Mouse (Mus musculus) lung, embryonic 15.5 days (tissue): ENCODE results near the gene Mrpl11. TPM values are rescaled to one million over a fixed set of nuclear protein-coding genes. Genes with fewer than 3 reads are reported as not detected.
"Not testable (repeated sequence)": the region's sequence is repeated elsewhere in the genome, so short reads cannot be mapped to it uniquely, and the experiment has no call there.

Source experiments
- ATAC-seq: fragments of 200-750 bp; cut with Nextera tagmentation; 2 replicates; pipeline ENCODE4 v1.8.0; 2017; ENCODE audit warnings: moderate number of reproducible peaks, borderline replicate concordance; ENCODE audit not compliant: low FRiP score, low TSS enrichment; ENCODE audit errors: extremely low read depth
- H3K27ac ChIP-seq: fragments of 300-500 bp; sonication (generic); 2 replicates; pipeline ENCODE4 v1.5.1; 2015; ENCODE audit warnings: moderate library complexity, mild to moderate bottlenecking, inconsistent platforms
- H3K27me3 ChIP-seq: fragments of 300-500 bp; sonication (generic); 2 replicates; pipeline ENCODE4 v1.6.1; 2015; ENCODE audit warnings: inconsistent platforms
- H3K36me3 ChIP-seq: fragments of 300-500 bp; sonication (generic); 2 replicates; pipeline ENCODE4 v1.6.1; 2015; ENCODE audit warnings: inconsistent platforms
- H3K4me1 ChIP-seq: fragments of 300-500 bp; sonication (generic); 2 replicates; pipeline ENCODE4 v1.6.1; 2015; ENCODE audit warnings: inconsistent platforms
- H3K4me2 ChIP-seq: fragments of 300-500 bp; sonication (generic); 2 replicates; pipeline ENCODE4 v1.6.1; 2015; ENCODE audit warnings: inconsistent platforms, mild to moderate bottlenecking, moderate library complexity
- H3K4me3 ChIP-seq: fragments of 300-500 bp; sonication (generic); 2 replicates; pipeline ENCODE4 v1.5.1; 2015; ENCODE audit warnings: mild to moderate bottlenecking, inconsistent platforms
- H3K9ac ChIP-seq: fragments of 300-500 bp; sonication (generic); 2 replicates; pipeline ENCODE4 v1.6.1; 2015; ENCODE audit warnings: inconsistent platforms
- H3K9me3 ChIP-seq: fragments of 300-500 bp; sonication (generic); 2 replicates; pipeline ENCODE4 v1.6.1; 2016; ENCODE audit warnings: inconsistent platforms
- WGBS: fragments of 180-500 bp; shearing (Covaris S2); methylation state at CpG from one replicate; pipeline ENCODE4 v1.1.7; 2015; 5-methylcytosine and 5-hydroxymethylcytosine counted together
- polyA plus RNA-seq: library from polyadenylated mRNA; unstranded; fragments of >200 nt; fragmentation: Nextera tagmentation; extraction: Ambion mirVana; gene quantifications from 2 replicates; pipeline ENCODE4 v1.2.1, GENCODE M21; 2015

Gene Mrpl11
- polyA plus RNA-seq, 1 experiment from 2014 or later = 99.4 TPM

DNA sequence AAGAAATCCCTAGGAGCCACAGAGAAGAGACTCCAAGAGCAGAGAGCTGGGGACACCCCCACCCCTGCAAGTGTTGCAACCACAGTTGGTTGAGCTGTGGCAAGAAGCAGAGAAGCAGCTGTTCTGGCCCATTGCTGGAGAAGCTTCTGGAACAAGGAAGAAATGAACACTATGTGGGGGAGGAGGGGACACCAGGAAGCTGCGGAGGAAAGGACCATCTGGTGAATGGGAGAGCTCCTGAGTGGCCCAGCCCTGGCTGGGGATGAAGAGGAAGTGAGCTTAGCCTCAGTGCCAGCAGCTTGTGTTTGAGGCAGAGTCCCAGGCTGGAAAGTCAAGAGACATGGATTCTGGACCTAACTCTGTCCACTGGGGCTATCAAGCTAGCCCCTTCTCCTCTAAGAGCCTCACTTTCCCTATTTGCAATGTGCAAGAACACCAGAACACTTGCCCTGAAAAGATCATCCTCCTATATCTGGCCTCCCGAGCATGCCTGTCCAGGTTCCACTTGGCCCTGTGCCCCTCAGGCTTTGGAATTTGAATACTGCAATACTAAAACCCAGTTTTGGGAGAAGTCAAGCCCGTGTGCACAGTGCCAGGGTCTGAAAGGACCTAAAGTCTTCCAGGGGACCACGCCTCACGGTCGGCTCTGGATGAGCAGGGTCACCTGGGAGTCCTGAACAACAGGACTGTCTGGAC is 37.6 kb downstream of the Mrpl11 start:
- Histone ChIP-seq H3K4me3 (no peak overlapping the region), H3K27ac (no peak overlapping the region), H3K9ac (no peak overlapping the region), H3K36me3 (no peaks in the 10 kb centered on the region), H3K9me3 (no peaks in the 10 kb centered on the region), H3K4me1 (0 out of 2 replicates have a peak, but pooled peaks cover 8% of the 10 kb centered on the region), H3K27me3 (0 out of 2 replicates have a peak, but pooled peaks cover 5% of the 10 kb centered on the region), H3K4me2 (no peak overlapping the region)
- WGBS = 68% methylated on average over 6 of the region's 6 CpGs
- no peak for ATAC-seq

- Histone ChIP-seq H3K9ac (no peak overlapping the region), H3K27ac (no peak overlapping the region)
Measured at GRCm38 (mm10) chr19:5001666-5002406, 39.9 kb downstream of the Mrpl11 start.

GRCm38 (mm10) chr19:5003644-5004043 is 41.7 kb downstream of the Mrpl11 start:
- WGBS = 35% methylated on average over 2 of the region's 2 CpGs
- not testable (repeated sequence) for H3K27me3 ChIP-seq, H3K4me3 ChIP-seq, ATAC-seq, H3K4me1 ChIP-seq, H3K36me3 ChIP-seq, H3K9me3 ChIP-seq, H3K27ac ChIP-seq, H3K4me2 ChIP-seq, H3K9ac ChIP-seq

More at GRCm38 (mm10) chr19:5001666-5002406, 39.9 kb downstream of the Mrpl11 start:
- Histone ChIP-seq H3K27me3 (0 out of 2 replicates have a peak, but pooled peaks cover 5% of the 10 kb centered on the region), H3K4me1 (0 out of 2 replicates have a peak, but pooled peaks cover 8% of the 10 kb centered on the region), H3K9me3 (no peaks in the 10 kb centered on the region), H3K4me3 (peak overlapping the region; percentile 17), H3K36me3 (no peaks in the 10 kb centered on the region), H3K4me2 (peak overlapping the region; percentile 51)
- peak; percentile 94 for ATAC-seq
- under 1% methylated on average over 39 of the region's 39 CpGs for WGBS

DNA sequence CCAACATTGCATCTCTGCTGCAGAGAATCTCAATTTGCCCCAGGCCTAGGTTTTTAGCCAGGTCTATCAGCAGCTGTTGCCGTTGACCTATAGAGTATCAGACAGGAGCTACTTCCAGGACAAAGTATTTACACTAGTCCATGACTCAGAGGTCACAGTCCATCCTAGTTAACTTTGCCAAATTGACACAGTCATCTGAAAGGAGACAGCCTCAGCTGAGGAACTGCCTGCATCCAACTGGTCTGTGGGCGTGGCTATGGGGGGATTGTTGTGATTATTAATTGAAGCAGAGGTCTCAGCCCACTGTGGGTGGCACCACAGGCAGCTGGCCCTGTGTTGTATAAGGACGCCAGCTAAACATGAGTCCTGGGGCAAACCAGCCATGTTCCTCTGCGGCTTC is 43.0 kb downstream of the Mrpl11 start:
- H3K9me3 ChIP-seq = no peaks in the 10 kb centered on the region
- 0 out of 2 replicates have a peak, but pooled peaks cover 8% of the 10 kb centered on the region for H3K4me1 ChIP-seq
- 54% methylated on average over 4 of the region's 4 CpGs for WGBS
- no peak overlapping the region for H3K9ac ChIP-seq
- no peak overlapping the region for H3K4me3 ChIP-seq
- no peak overlapping the region for H3K27ac ChIP-seq
- ATAC-seq = no peak
- H3K4me2 ChIP-seq = no peak overlapping the region
- H3K27me3 ChIP-seq = 0 out of 2 replicates have a peak, but pooled peaks cover 5% of the 10 kb centered on the region
- H3K36me3 ChIP-seq = no peaks in the 10 kb centered on the region

DNA sequence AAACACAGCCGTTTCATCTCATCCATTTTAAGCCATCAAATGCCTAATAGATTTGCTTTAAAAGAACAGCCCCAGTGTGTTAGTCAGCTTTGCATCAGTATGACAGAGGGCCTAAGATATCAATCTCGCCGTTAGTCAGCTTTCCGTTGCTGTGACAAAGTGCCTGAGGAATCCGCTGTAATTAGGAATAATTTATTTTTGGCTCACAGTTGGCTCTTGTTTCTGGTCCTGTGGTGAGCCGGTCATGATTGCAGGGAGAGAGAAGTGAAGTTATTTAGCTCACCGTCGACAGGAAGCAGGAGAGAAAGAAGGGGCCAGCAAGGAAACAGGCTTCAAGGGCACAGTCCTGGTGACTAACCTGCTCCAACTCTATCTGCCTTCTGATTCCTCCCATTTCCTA is 51.2 kb downstream of the Mrpl11 start:
- no peak for ATAC-seq
- H3K4me2 ChIP-seq = no peak overlapping the region
- 55% methylated on average over 8 of the region's 8 CpGs for WGBS
- H3K9ac ChIP-seq = no peak overlapping the region
- H3K9me3 ChIP-seq = no peaks in the 10 kb centered on the region
- H3K36me3 ChIP-seq = no peaks in the 10 kb centered on the region
- H3K4me3 ChIP-seq = no peak overlapping the region
- no peaks in the 10 kb centered on the region for H3K27me3 ChIP-seq
- no peak overlapping the region for H3K27ac ChIP-seq
- peaks cover 9% of the 10 kb centered on the region for H3K4me1 ChIP-seq

GRCm38 (mm10) chr19:5014961-5015398 is 53.0 kb downstream of the Mrpl11 start:
- H3K4me1 ChIP-seq = peaks cover 9% of the 10 kb centered on the region
- H3K27me3 ChIP-seq = no peaks in the 10 kb centered on the region
- H3K4me2 ChIP-seq = no peak overlapping the region
- H3K9ac ChIP-seq = no peak overlapping the region
- H3K9me3 ChIP-seq = no peaks in the 10 kb centered on the region
- ATAC-seq = no peak
- no peaks in the 10 kb centered on the region for H3K36me3 ChIP-seq
- no peak overlapping the region for H3K27ac ChIP-seq
- H3K4me3 ChIP-seq = no peak overlapping the region
- WGBS = 13% methylated on average over 8 of the region's 8 CpGs

DNA sequence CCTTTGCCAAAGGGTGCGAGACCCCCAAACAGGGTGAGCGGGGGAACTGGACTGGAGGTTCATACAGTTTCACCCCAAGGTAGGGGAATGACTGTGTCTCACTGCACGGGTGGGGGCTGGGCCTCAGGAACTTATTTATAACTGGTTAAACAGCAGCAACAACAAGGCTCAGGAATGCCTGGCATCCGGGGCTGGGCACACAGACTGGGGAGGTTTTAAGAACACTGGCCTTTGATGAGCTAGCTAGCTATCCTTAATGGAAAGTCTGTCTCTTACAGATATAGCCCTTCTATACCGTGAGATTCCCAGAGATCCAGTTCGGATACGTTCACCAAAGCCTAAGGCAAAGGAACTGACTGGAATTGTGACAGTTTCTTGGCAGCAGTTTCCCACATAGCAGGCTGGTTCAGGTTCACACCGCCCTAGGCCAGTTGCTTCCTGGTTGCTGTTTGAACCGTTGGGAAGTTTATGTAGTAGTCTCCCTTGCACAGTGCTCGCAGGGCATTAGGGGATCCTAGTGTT is 54.3 kb downstream of the Mrpl11 start:
- Histone ChIP-seq H3K36me3 (no peaks in the 10 kb centered on the region), H3K4me1 (peaks cover 9% of the 10 kb centered on the region), H3K9me3 (no peaks in the 10 kb centered on the region), H3K27me3 (no peaks in the 10 kb centered on the region), H3K27ac (peak overlapping the region; percentile 57), H3K4me2 (peak overlapping the region; percentile 33), H3K9ac (no peak overlapping the region), H3K4me3 (no peak overlapping the region)
- 19% methylated on average over 10 of the region's 10 CpGs for WGBS
- ATAC-seq = 0 out of 2 replicates have a peak, but pooled peaks have one; percentile 42

Other genes starting within 250 kb of the Mrpl11 start
- 60.8 and 62.7 TPM in 2 replicates for gene Rbm4b, start 205.7 kb upstream of the Mrpl11 start, polyA plus RNA-seq
- gene Rbm4, start 168.2 kb upstream of the Mrpl11 start, polyA plus RNA-seq = 57.6 and 64.1 TPM in 2 replicates
- 21.3 and 32.8 TPM in 2 replicates for gene Gm21992, start 150.5 kb upstream of the Mrpl11 start, polyA plus RNA-seq
- gene Rbm14, start 150.5 kb upstream of the Mrpl11 start, polyA plus RNA-seq = 91.3 and 95.3 TPM in 2 replicates
- gene Ccs, start 122.8 kb upstream of the Mrpl11 start, polyA plus RNA-seq = 51.2 and 53.3 TPM in 2 replicates
- gene Ccdc87, start 122.8 kb upstream of the Mrpl11 start, polyA plus RNA-seq = 0.20 and 0.33 TPM in 2 replicates
- 21.8 and 25.3 TPM in 2 replicates for gene Ctsf, start 107.0 kb upstream of the Mrpl11 start, polyA plus RNA-seq
- 1.6 and 3.6 TPM in 2 replicates for gene Actn3, start 84.2 kb upstream of the Mrpl11 start, polyA plus RNA-seq
- gene Zdhhc24, start 83.5 kb upstream of the Mrpl11 start, polyA plus RNA-seq = 10.0 and 10.6 TPM in 2 replicates
- 5.7 and 6.3 TPM in 2 replicates for gene Bbs1, start 55.5 kb upstream of the Mrpl11 start, polyA plus RNA-seq
- gene Dpp3, start 33.9 kb upstream of the Mrpl11 start, polyA plus RNA-seq = 94.4 and 104 TPM in 2 replicates
- 1.5 and 2.0 TPM in 2 replicates for gene Peli3, start 19.0 kb upstream of the Mrpl11 start, polyA plus RNA-seq
- 0.06 and 0.13 TPM in 2 replicates for gene Npas4, start 28.2 kb downstream of the Mrpl11 start, polyA plus RNA-seq
- gene Slc29a2, start 61.7 kb downstream of the Mrpl11 start, polyA plus RNA-seq = 2.7 and 4.1 TPM in 2 replicates
- gene B4gat1, start 76.7 kb downstream of the Mrpl11 start, polyA plus RNA-seq = 53.0 and 53.8 TPM in 2 replicates
- 2.2 and 2.4 TPM in 2 replicates for gene AC124502.3, start 76.7 kb downstream of the Mrpl11 start, polyA plus RNA-seq
- 47.4 and 51.4 TPM in 2 replicates for gene Brms1, start 79.2 kb downstream of the Mrpl11 start, polyA plus RNA-seq
- 2.7 and 2.9 TPM in 2 replicates for gene Rin1, start 88.3 kb downstream of the Mrpl11 start, polyA plus RNA-seq
- 71.7 and 72.4 TPM in 2 replicates for gene Cd248, start 105.9 kb downstream of the Mrpl11 start, polyA plus RNA-seq
- gene Tmem151a, start 123.4 kb downstream of the Mrpl11 start, polyA plus RNA-seq = 3.4 and 4.6 TPM in 2 replicates
- gene Yif1a, start 126.4 kb downstream of the Mrpl11 start, polyA plus RNA-seq = 94.5 and 96.8 TPM in 2 replicates
- 8.6 and 9.0 TPM in 2 replicates for gene Cnih2, start 136.4 kb downstream of the Mrpl11 start, polyA plus RNA-seq
- gene Rab1b, start 144.9 kb downstream of the Mrpl11 start, polyA plus RNA-seq = 288 and 294 TPM in 2 replicates
- gene Klc2, start 156.4 kb downstream of the Mrpl11 start, polyA plus RNA-seq = 16.2 and 19.4 TPM in 2 replicates